Mouse (Mus musculus): ENCODE results near the gene Itga8.

DNA sequence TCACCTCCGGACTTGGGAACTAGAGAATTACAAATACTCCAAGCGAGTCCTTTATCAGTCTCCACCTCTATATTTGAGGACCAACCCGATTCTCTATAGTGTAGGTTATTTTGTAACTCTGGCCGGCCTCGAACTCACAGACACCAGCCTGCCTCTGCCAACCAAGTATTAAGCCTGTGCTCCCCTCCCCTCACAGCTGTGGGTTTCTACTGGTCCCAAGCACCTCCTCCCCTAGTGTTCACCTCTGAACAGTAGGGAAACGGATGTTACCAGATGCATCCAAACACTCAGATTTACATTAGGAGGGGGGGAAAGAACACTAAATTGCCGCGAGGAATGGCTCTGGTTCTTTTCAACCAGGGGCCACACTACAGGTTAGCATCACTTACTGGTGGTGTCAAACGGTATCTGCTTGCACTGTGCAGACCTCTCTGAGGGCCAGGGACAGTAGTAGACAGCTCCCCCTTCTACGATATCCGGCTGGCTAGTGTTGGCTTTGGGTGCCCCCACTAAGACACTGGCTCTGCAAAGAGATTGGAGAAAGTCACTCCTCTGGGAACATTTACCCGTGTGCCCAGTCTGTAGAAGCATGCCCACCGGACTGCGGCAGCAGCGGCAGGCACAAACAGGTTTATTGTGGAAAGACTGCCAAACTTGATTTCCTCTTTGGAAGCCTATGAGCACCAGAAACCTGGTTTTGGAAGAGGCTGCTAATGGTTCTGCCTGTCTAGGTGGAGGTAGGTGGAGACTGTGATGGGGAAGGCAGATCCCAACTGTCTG lies 1.1 kb downstream of the Itga8 start:
- TF ChIP-seq ZC3H11A (IDR thresholded peaks at IDR 0.05; ENCODE audit: borderline replicate concordance, low read depth, low read length) = no peak
- no peak for TF ChIP-seq HCFC1 (IDR thresholded peaks at IDR 0.05; ENCODE audit: borderline replicate concordance, insufficient read depth, low read length)
- TF ChIP-seq MAFK (IDR thresholded peaks at IDR 0.05; ENCODE audit: insufficient read depth, low read depth, low read length) = no peak
- TF ChIP-seq CHD2 (IDR thresholded peaks at IDR 0.05; ENCODE audit: low read depth, low read length) = no peak

Data from ES-E14 (cell line).